Mouse (Mus musculus) c-Kit-positive CD71-positive TER-119-positive erythroid progenitor cells, embryonic 14.5 days (primary cell): ENCODE measurements around the gene Gatd1.

Experiments
- DNase-seq: peaks from one replicate; pipeline ENCODE4 v3.0.0-alpha.2; 2013; ENCODE audit warnings: low spot score

Gene Gatd1

DNA sequence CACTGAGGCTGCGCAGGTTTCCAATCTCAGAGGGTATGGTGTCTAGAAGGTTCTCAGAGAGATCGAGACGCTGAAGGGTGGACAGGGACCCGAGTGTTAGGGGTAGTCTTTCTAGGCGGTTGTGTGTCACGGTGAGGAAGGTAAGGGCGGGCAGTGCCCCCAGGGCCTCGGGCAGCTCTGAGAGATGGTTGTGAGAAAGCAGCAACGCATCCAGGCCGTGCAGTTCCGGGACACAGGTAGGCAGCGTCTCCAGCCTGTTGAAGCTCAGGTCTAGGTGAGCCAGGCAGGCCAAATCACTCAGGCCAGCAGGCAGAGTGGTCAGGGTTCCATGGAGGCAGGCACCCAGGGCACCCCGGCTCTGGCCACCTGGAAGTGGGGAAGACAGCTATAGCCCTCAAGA is 28.3 kb upstream of the Gatd1 start:
- no peak for DNase-seq

DNA sequence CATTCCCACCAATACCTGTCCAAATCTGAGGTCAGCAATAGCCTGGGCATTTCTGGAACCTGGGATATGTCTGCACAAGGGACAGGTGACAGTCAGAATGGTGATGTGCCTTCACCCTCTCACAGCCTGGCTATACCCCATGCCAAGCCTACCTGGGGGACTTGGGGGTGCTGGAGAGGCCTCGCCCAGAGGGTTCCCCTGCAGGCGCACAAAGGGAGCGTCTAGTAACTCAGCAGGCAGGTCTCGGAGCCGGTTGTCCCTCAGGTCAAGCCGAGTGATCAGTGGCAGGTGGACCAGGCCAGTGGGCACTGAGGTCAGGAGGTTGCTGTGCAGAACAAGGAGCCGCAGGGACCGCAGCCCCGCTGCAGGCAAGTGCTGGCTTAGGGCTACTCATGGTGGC is 27.5 kb upstream of the Gatd1 start:
- no peak for DNase-seq

DNA sequence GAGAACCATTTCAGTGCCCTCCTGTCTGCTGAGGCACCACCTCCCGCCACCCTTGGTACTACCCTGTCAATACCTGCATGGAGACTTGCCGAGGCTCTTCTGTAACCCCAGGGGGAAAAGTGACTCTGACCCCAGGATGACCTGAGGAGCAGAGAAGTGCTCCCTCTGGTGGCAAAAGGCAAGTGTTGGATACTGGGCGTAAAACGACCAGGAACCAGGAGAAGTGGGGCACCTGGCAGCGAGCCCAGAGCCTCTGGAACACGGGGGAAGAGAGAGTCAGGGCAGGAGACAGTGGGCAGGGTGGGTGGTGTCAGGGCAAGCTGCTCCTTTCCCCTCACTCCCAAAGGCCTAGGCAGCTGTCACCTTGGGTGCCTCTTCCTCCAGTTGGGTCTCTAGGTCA is 26.7 kb upstream of the Gatd1 start:
- no peak for DNase-seq

- DNase-seq: no peak
These were observed 25.9 kb upstream of the Gatd1 start for GRCm38 (mm10) chr7:141439811-141440210.

DNA sequence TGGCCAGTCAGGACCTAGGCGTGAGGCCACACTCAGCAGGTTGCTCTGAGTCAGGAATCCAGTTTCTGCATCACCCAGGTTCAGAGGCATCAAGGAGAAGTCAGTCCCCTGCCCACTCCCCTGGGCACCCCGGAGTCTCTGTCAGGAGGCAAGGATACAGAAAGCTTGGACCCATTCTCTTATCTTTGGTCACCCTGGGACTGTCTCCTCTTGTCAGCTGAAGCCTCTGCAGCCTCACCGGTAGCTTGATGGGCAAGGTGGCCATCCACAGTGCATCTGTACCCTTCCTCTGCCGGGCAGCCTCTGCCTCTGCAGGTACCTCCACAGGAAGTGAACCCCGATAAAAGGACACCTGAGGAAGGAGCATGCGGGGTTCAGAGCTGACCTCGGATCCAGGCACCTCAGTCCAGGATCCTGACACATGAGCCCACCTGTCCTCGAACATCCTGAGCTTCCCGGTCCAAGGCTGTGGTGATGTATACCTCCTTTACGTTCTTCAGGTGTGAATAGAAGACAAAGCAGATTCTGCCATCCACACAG is 25.3 kb upstream of the Gatd1 start:
- DNase-seq: no peak

DNA sequence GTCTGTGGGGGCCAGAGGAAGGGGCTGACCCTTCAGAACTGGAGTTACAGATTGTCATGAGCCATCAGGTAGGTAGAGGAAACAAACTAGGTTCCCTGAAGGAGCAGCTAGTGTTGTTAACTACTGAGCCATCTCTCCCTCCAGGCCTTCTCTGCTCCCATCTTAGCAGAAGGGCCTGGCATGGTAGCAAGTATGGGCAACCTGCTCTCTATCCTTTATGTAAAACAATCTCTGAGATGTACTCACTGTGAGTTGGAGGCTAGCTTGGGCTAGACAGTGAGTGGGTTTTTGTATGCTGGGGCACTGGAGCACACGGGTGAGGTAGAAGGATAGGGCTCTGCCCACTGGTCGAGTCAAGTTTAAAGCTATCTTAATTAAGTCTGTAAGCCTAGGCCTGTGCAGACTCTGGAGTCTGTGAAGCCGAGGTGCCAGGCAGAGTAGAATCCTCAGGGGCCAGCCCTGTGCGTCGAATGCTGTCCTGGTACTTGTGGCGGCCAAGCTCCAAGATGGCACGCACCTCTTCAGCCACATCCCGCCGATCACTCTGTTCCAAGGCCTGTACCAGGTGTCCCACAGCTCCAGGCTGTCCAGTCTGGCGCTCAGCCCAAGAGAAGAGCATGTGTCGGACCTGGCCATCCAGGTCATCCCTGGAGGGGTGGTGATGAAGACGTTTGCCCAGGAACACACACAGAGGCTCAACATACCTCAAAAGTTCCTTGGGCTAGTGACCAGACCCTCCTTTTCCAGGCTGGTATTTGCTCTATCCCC is 24.4 kb upstream of the Gatd1 start:
- DNase-seq: no peak

DNA sequence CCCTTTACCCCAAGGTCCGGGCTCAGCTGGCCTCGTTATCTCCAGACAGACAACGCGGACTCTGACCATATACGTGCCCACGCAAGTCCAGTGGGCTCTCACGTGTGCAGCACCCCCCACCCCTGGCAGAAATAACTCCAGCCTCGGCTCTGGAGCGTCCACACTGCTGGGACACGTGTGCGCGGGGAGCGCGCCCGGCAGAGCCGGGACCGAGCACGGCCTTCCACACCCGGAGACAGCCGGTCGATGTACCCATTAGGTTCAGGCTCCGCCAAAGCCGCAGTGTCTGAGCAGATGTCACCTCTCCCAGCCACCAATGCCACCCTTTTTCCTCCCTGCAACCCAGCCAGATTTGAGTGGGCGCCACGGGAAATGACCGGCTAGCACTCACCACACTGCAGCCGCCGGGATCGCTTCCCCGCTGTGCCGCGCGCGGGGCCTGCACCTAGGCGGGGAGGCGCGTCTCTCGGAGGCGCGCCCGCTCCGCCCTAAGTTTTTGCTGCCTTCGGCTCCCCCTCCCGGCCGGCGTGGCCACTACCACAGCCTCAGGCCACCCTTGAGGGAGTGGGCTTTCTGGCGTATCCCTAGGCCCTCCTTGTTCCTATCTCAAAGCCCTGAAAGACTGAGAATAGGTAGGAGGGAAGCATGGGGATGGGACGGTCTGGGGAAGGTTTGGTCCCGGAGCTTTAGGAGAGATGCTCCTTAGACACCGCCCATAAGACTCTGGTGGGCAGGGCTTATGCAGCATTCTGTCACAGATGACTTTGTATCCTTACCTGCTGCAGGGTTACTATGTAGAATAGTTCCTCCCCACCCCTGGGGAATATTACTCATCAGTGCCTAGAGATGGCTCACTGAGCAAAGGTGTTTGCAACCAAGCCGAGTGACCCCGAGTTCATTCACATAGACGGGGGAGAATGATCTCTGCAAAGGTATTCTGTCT is 23.5 kb upstream of the Gatd1 start, which contains the start of gene Slc25a22:
Slc25a22 (minus strand) TSS at position 715 of the 943 bp plus-strand sequence.
- peak; percentile 75 for DNase-seq

GRCm38 (mm10) chr7:141436523-141436892 is 22.6 kb upstream of the Gatd1 start:
- DNase-seq: no peak

DNA sequence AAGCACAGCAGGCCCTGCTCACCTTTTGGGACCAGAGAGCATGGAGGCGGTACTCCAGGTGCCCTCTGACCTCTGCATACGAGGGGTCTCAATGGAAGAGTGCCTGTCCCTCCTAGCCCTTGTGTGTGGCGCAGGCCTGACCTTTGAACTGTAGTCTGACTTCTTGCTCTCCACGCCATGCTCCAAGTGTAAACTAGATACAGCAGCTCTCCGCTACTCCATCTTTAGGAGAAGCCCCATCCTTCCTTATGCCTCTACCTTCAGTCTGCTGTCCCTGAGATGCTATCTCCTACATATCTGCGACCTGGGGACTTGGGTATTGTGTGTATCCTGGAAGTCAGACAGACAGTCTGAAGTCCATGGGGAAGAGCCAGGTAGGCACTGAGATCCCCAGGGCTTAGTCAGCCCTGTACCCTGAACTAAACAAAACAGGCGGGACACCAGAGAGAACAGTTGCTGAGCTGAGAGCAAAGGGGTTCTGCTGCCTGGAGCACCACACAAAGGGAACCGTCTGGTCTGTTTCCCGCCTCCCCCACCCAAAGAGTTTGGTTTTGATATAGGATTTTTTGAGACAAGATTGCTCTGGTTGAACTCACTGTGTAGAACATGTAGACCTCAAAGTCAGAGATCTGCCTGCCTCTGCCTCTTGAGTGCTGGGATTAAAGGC is 22.1 kb upstream of the Gatd1 start:
- DNase-seq: no peak

DNA sequence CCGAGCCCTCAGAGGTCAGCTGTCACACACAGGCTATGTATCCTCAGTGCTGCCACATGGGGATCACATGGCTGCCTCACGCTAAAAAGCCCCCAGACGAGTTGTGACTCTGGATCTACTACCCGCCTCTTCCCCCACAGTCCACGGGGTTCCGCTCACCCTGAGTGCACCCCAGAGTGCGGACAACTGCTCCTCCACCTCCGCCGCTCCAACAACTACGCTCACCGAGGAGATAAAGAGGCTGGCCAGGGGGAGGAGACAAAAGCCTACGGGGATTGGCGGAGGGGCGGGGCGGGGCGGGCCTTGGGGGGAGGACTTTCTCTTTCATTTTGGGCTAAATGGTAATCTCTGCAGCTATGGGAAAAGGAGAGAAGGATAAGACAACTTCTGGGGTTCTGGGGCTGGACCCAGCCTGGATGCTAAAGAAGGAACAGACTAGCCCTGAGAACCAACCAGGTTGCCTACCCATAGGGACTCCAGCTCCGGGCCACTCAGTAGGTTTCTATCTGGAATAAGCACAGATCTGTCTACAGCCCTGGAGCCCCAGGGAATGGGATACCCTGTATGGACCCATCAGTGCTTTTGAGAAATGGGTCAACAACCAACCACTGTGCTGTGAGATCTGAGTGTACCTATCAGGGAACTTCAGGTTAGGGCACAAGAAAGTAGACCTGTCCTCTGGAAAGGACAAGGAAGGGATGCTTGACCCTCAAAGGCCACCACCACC is 21.4 kb upstream of the Gatd1 start:
- DNase-seq: peak; percentile 80

DNA sequence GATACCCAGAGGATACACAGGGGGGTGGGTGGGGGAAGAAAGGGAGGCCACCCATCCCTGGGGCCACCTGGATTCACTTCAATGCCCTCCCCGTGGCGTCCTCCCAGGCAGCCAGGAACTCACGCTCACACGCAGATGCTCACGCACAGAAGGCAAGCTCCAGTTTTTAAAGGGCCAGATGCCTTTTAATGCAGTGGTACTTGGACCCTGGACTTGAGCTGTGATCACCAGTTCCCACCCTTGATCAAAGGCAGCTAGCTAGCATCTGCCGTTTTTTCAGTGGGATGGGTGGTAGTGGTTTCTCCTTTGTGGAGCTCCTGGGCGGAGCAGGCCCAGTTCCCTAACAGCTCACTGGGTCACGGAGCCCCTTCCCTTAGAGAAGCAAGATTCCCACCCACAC is 20.5 kb upstream of the Gatd1 start:
- no peak for DNase-seq

GRCm38 (mm10) chr7:141433517-141434400 is 19.8 kb upstream of the Gatd1 start:
- DNase-seq: no peak

GRCm38 (mm10) chr7:141432741-141433516 is 19.0 kb upstream of the Gatd1 start:
- no peak for DNase-seq

GRCm38 (mm10) chr7:141432186-141432611 is 18.3 kb upstream of the Gatd1 start:
- no peak for DNase-seq

- no peak for DNase-seq
These were observed 17.7 kb upstream of the Gatd1 start for GRCm38 (mm10) chr7:141431434-141432185.

GRCm38 (mm10) chr7:141430585-141431240 is 16.8 kb upstream of the Gatd1 start:
- DNase-seq: no peak

DNA sequence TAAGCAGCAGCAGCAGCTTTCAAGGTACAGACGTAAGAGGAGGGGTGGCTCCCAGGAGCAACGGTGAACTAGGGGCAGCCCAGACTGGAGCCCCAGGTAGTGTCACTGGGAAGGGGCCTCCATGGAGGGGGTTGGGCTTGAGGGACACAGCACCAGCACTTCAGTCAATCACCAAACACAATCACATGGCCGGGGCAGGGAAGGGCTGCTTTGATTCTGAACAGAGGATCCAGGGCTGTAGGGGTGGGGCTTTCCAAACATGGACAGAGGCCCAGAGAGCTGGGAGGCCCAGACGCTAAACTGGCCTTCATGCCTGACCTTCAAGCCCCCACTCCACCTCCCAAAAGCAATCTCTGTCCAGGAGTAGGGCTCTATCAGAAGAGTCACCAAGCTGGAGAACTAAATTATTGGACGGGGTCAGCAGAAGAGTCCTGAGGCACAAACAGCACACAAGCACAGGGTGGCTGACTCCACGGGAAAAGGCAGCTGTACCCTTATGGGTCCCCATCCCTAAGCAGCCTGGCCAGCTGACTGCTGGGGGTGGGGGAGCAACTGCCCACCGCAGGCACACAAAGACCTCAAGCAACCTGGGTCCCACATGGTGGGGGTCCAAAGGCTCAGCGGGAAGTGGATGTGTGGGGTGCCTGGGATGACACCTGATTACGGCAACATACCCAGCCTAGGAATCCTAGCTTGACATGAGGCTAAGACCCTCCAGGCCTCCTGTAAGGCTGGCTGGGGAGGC is 16.1 kb upstream of the Gatd1 start:
- no peak for DNase-seq

DNA sequence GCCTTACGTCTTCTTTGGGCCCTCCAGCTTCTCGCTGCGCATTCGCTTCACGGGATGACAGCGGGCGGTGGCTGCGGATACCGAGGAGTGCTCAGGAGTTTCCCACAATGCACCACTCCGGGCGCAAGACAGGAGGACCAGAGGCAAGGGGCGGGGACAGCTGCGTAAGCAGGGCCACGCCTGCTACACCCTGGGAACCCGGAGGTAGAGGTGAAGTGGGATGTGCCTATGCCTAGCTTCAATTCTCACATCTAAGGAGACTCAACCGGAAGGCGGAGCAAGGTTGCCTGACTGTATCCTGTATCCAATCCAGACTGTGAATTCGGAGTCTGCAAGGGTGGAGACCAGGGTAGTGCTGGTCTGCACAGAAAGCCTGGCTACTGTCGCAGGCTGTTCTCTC is 15.4 kb upstream of the Gatd1 start, which contains the start of gene Cend1:
Cend1 (minus strand) TSS at position 182 of the 400 bp plus-strand sequence.
- DNase-seq: no peak
